Mouse (Mus musculus) cortical plate, adult 2 months (tissue): ENCODE data around the gene Gm14412.
"Not testable (repeated sequence)": the region's sequence is repeated elsewhere in the genome, so short reads cannot be mapped to it uniquely, and the experiment has no call there.

Experiments
- CTCF ChIP-seq: fragments of 200-500 bp; IDR thresholded peaks from 2 replicates; pipeline ENCODE4 v1.5.1; 2011; ENCODE audit warnings: mild to moderate bottlenecking, control low read depth, low read length; ENCODE audit not compliant: insufficient read depth; ENCODE audit errors: extremely low read depth
- POLR2A ChIP-seq: fragments of 200-500 bp; IDR thresholded peaks from 2 replicates; pipeline ENCODE4 v1.6.1; 2011; ENCODE audit warnings: mild to moderate bottlenecking, low read length, control low read depth; ENCODE audit not compliant: insufficient read depth; ENCODE audit errors: extremely low read depth

DNA sequence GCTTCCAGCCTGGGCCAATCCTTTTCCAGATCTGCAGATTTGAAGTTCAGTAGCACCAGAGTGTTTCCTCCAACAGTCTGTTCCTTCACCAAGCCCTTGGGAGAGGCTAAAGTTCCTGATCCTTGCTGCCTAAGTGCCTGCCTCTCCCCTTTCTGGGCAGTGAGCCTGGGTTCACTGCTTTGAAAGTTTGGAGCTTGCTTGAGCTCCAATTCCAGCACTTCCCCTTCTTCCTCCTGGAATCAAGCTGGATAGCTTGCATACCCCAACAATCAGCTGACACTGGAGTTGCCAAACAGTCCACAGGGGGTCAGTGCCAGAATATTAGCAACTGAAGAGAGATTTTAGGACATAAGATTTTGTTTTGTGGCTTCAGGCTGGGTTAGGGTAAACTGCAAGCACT lies 2.7 kb downstream of the Gm14412 start:
- not testable (repeated sequence) for TF ChIP-seq CTCF, POLR2A
